Mouse (Mus musculus) stomach, embryonic 16.5 days (tissue): ENCODE measurements around the gene D5Ertd579e. TPM values are rescaled to one million over a fixed set of nuclear protein-coding genes. Genes with fewer than 3 reads are reported as not detected.

Experiments
- ATAC-seq: fragments of 200-750 bp; cut with Nextera tagmentation; 2 replicates; pipeline ENCODE4 v1.8.0; 2017; ENCODE audit warnings: moderate number of reproducible peaks, moderate TSS enrichment; ENCODE audit not compliant: insufficient read depth, low FRiP score
- H3K27ac ChIP-seq: fragments of 300-500 bp; sonication (generic); 2 replicates; pipeline ENCODE4 v1.5.1; 2014; ENCODE audit warnings: low read length
- H3K27me3 ChIP-seq: fragments of 300-500 bp; sonication (generic); 2 replicates; pipeline ENCODE4 v1.6.1; 2014; ENCODE audit warnings: low read length, control low read depth, mixed read lengths; ENCODE audit not compliant: control insufficient read depth, insufficient read depth
- H3K36me3 ChIP-seq: fragments of 300-500 bp; sonication (generic); 2 replicates; pipeline ENCODE4 v1.6.1; 2014; ENCODE audit warnings: low read length; ENCODE audit not compliant: control insufficient read depth, insufficient read depth
- H3K4me1 ChIP-seq: fragments of 300-500 bp; sonication (generic); 2 replicates; pipeline ENCODE4 v1.6.1; 2014; ENCODE audit warnings: low read length, control low read depth, mixed read lengths; ENCODE audit not compliant: control insufficient read depth, insufficient read depth
- H3K4me2 ChIP-seq: fragments of 300-500 bp; sonication (generic); 2 replicates; pipeline ENCODE4 v1.6.1; 2014; ENCODE audit warnings: low read depth, low read length, mixed read lengths
- H3K4me3 ChIP-seq: fragments of 300-500 bp; sonication (generic); replicated peaks from 2 replicates; pipeline ENCODE4 v1.5.1; 2014; ENCODE audit warnings: mild to moderate bottlenecking, low read length
- H3K9ac ChIP-seq: fragments of 300-500 bp; sonication (generic); 2 replicates; pipeline ENCODE4 v1.6.1; 2014; ENCODE audit warnings: low read length
- H3K9me3 ChIP-seq: fragments of 300-500 bp; sonication (generic); replicated peaks from 2 replicates; pipeline ENCODE4 v1.6.1; 2016; ENCODE audit warnings: low read length, control low read depth; ENCODE audit not compliant: control insufficient read depth
- WGBS: fragments of 180-500 bp; shearing (Covaris S2); extraction: QIAGEN DNeasy Blood & Tissue Kit; methylation state at CpG from one replicate; pipeline ENCODE4 v1.1.7; 2014; 5-methylcytosine and 5-hydroxymethylcytosine counted together
- polyA plus RNA-seq: library from polyadenylated mRNA; unstranded; fragments of >200 nt; fragmentation: Nextera tagmentation; extraction: Ambion mirVana; gene quantifications from 2 replicates; pipeline ENCODE4 v1.2.1, GENCODE M21; 2015

The D5Ertd579e gene
- polyA plus RNA-seq, 1 experiment from 2014 or later = 20.5 TPM

- Histone ChIP-seq H3K36me3 (no peaks in the 10 kb centered on the region), H3K4me3 (no peak overlapping the region), H3K4me1 (peaks cover 18% of the 10 kb centered on the region), H3K4me2 (no peak overlapping the region), H3K9ac (no peak overlapping the region), H3K27ac (no peak overlapping the region), H3K9me3 (no peaks in the 10 kb centered on the region), H3K27me3 (no peaks in the 10 kb centered on the region)
- 69% methylated on average over 7 of the region's 7 CpGs for WGBS
- ATAC-seq = no peak
Measured at GRCm38 (mm10) chr5:36698067-36698670, 2.3 kb upstream of the D5Ertd579e start.

DNA sequence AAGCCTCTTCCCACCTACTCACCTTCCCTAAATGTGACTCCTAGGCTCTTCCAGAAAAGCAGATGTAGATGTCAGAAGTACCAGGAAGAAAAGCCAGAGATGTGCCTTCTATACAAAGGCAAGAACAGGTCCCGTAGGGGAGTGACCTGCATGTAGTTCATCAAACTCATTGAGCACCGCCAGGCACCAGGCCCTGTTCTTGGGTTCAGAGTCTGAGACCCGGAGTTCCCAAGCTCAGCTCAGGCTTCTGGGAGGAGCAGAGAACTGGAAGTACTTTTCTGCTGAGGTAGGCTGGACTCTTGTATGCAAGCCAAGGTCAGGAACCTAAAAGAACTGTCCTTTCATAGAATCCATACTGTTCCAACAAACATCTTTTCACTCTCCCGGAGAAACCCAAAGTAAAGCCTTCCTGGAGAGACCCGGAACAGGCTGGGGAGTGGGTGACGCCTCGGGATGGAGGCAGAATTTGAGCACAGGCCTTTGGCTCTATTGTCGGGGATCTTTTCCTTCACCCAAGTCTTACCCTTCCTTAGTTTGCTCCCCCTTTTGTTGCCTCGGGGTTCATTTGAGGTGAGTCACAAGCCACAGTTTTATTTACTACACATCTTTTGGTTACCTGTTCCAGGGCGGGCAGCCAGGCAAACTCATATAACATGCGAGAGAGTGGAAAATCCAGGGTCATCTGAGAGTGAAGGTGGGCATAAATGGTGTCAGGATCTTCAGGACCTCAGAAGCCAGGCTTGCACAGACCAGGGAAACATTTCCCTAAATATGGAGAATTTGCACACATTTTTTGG, 878 bp upstream of the D5Ertd579e start:
- Histone ChIP-seq H3K4me3 (peak overlapping the region; percentile 85; the same call in 1 of the 2 replicates), H3K36me3 (no peaks in the 10 kb centered on the region), H3K27me3 (no peaks in the 10 kb centered on the region), H3K9ac (peak overlapping the region; percentile 81), H3K4me1 (peaks cover 18% of the 10 kb centered on the region), H3K27ac (peak overlapping the region; percentile 79), H3K4me2 (peak overlapping the region; percentile 95), H3K9me3 (no peaks in the 10 kb centered on the region)
- 67% methylated on average over 11 of the region's 11 CpGs for WGBS
- no peak for ATAC-seq

DNA sequence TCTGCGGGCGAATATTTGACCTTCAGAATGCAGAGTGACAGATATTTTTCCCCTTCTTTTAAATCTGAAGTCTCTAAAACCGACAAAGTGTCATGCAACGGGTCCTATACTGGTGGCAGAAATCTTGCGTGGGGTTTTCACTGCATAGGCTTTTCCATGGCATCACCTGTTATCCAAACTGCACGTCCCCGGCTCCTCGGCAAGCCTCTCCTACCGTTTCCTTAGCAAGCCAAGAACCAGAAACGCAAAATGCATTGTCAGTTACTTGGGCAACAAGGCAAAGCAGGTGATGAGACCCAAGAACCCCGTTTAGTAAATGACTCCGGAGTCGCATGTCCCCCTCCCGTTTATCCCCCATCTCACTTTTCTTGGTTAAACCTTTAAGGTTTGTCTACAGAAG, 819 bp downstream of the D5Ertd579e start:
- H3K4me3 ChIP-seq = peak overlapping the region; percentile 85
- peak overlapping the region; percentile 89 for H3K4me2 ChIP-seq
- H3K27ac ChIP-seq = peak overlapping the region; percentile 83
- ATAC-seq = no peak
- H3K27me3 ChIP-seq = no peaks in the 10 kb centered on the region
- H3K9ac ChIP-seq = peak overlapping the region; percentile 91
- no peaks in the 10 kb centered on the region for H3K9me3 ChIP-seq
- no peaks in the 10 kb centered on the region for H3K36me3 ChIP-seq
- H3K4me1 ChIP-seq = peaks cover 21% of the 10 kb centered on the region
- 4% methylated on average over 14 of the region's 14 CpGs for WGBS

DNA sequence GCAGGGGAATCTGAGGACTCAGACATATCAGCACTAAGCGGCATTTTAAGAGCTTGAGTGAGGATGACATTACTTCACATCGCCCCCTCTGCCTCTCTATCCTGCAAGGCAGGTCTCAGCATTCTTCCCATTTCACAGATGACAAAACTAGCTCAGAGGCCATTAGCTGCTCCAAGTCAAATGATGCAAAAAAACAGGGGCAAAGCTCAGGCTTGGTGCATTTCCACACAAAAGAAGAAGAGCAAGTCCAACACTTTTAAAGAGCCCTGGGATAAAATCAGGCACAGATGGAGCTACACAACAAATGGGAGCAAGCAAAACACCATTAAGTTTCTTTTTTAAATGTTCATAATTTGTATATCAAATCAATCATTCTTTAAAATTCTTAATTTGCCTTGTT, 2.2 kb downstream of the D5Ertd579e start:
- Histone ChIP-seq H3K9me3 (no peaks in the 10 kb centered on the region), H3K9ac (0 out of 2 replicates have a peak overlapping the region, but pooled peaks have one; percentile 38), H3K27me3 (no peaks in the 10 kb centered on the region), H3K4me1 (peaks cover 21% of the 10 kb centered on the region), H3K36me3 (no peaks in the 10 kb centered on the region), H3K27ac (no peak overlapping the region), H3K4me3 (no peak overlapping the region), H3K4me2 (no peak overlapping the region)
- no peak for ATAC-seq
- WGBS = 80% methylated on average over 2 of the region's 2 CpGs

DNA sequence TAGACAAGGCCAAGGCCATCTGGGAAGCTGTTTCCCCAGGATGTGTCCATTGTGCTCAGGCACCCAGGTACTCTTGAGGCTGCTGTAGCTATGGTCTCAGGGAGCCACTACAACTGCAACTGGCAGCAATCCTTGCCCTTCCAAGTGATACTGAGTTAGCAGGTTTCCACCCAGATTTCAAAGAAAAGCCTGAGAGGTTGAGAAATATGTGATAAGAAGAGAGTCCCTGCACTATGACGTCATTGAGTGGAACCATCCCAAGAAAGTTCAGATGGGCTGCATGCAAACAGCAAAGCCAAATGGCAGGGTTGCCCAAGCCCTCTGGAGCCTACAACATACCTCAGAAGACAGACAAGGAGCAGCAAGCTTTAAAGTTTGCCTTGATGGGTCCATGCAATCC, 4.4 kb downstream of the D5Ertd579e start:
- peaks cover 19% of the 10 kb centered on the region for H3K4me1 ChIP-seq
- WGBS = 63% methylated on average over 1 of the region's 1 CpGs
- H3K4me2 ChIP-seq = no peak overlapping the region
- H3K9me3 ChIP-seq = no peaks in the 10 kb centered on the region
- no peak overlapping the region for H3K9ac ChIP-seq
- H3K27me3 ChIP-seq = no peaks in the 10 kb centered on the region
- no peak for ATAC-seq
- no peak overlapping the region for H3K27ac ChIP-seq
- H3K36me3 ChIP-seq = peaks cover 7% of the 10 kb centered on the region
- H3K4me3 ChIP-seq = no peak overlapping the region

GRCm38 (mm10) chr5:36685170-36685569, 10.7 kb downstream of the D5Ertd579e start:
- H3K27me3 ChIP-seq = no peaks in the 10 kb centered on the region
- no peak overlapping the region for H3K27ac ChIP-seq
- peaks cover 6% of the 10 kb centered on the region for H3K4me1 ChIP-seq
- H3K9me3 ChIP-seq = no peaks in the 10 kb centered on the region
- no peak overlapping the region for H3K4me3 ChIP-seq
- H3K4me2 ChIP-seq = no peak overlapping the region
- no peak overlapping the region for H3K9ac ChIP-seq
- WGBS = 61% methylated on average over 4 of the region's 4 CpGs
- H3K36me3 ChIP-seq = peaks cover 7% of the 10 kb centered on the region
- peak; percentile 56; the same call in 1 of the 2 replicates for ATAC-seq

DNA sequence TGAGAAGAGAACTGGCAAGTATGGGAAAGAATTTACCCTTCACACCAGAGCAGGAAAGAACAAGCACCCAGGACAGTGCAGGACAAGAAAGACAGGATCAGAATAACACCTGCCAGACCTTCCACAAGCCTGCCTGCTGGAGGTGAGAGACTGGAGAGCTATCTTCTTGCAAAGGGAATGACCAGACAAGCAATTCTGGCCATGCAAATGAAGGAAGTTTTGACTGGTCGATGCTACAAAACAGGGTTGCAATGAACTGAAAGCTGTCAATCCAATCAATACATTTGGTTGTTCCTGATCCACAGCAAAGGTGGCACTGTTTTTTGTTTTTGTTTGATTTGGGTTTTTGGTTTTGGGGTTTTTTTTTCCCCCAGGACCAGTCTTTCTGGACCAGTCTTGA, 12.2 kb downstream of the D5Ertd579e start:
- WGBS = 87% methylated on average over 1 of the region's 1 CpGs
- H3K9me3 ChIP-seq = no peaks in the 10 kb centered on the region
- peaks cover 10% of the 10 kb centered on the region for H3K4me1 ChIP-seq
- no peak overlapping the region for H3K27ac ChIP-seq
- no peak overlapping the region for H3K4me3 ChIP-seq
- no peak overlapping the region for H3K9ac ChIP-seq
- ATAC-seq = no peak
- no peak overlapping the region for H3K4me2 ChIP-seq
- peaks cover 7% of the 10 kb centered on the region for H3K36me3 ChIP-seq
- H3K27me3 ChIP-seq = no peaks in the 10 kb centered on the region

GRCm38 (mm10) chr5:36681219-36681618, 14.6 kb downstream of the D5Ertd579e start:
- Histone ChIP-seq H3K4me3 (no peak overlapping the region), H3K9me3 (no peaks in the 10 kb centered on the region), H3K36me3 (no peaks in the 10 kb centered on the region), H3K27ac (no peak overlapping the region), H3K4me2 (no peak overlapping the region), H3K27me3 (no peaks in the 10 kb centered on the region), H3K4me1 (peaks cover 10% of the 10 kb centered on the region), H3K9ac (no peak overlapping the region)
- ATAC-seq = no peak

- Histone ChIP-seq H3K36me3 (no peaks in the 10 kb centered on the region), H3K9ac (no peak overlapping the region), H3K4me1 (peaks cover 13% of the 10 kb centered on the region), H3K27me3 (no peaks in the 10 kb centered on the region), H3K27ac (no peak overlapping the region), H3K4me2 (no peak overlapping the region), H3K9me3 (no peaks in the 10 kb centered on the region), H3K4me3 (no peak overlapping the region)
- WGBS = 67% methylated on average over 4 of the region's 4 CpGs
- ATAC-seq = no peak
Measured at GRCm38 (mm10) chr5:36679918-36680598, 15.8 kb downstream of the D5Ertd579e start.
